Mouse (Mus musculus): ENCODE data around the gene Itgal.

GRCm38 (mm10) chr7:127351230-127352004, 55.4 kb downstream of the Itgal start:
- no peak for TF ChIP-seq CTCF (IDR thresholded peaks at IDR 0.05; ENCODE audit: extremely low read depth, insufficient read length, insufficient replicate concordance, low read depth, low read length)
- TF ChIP-seq POLR2A (IDR thresholded peaks at IDR 0.05; ENCODE audit: low read depth, low read length): no peak

All from small intestine, adult 2 months (tissue).